Mouse (Mus musculus): ENCODE data around the gene AW549877. TPM values are rescaled to one million over a fixed set of nuclear protein-coding genes. Genes with fewer than 3 reads are reported as not detected.

The AW549877 gene
- polyA plus RNA-seq (2012; rRNA removed) = 48.2 and 48.7 TPM in 2 replicates

GRCm38 (mm10) chr15:3995448-3996266, at the start of gene AW549877:
TSS of gene AW549877 (minus strand) at chr15:3995744.

GRCm38 (mm10) chr15:4026231-4026773, 30.8 kb upstream of the AW549877 start, which contains the start of gene Oxct1:
TSS of gene Oxct1 (plus strand) at chr15:4026383.

GRCm38 (mm10) chr15:3979061-3979848, 16.3 kb downstream of the AW549877 start, which contains the start of gene Fbxo4:
TSS of gene Fbxo4 (minus strand) at chr15:3979573.

Other genes starting within 250 kb of the AW549877 start
- gene Fbxo4, start 16.2 kb downstream of the AW549877 start, polyA plus RNA-seq (2012; rRNA removed) = 8.7 and 9.0 TPM in 2 replicates
- 83.3 and 84.3 TPM in 2 replicates for gene Oxct1, start 30.6 kb upstream of the AW549877 start, polyA plus RNA-seq (2012; rRNA removed)